Mouse (Mus musculus): ENCODE measurements around the gene Klhl32. TPM values are rescaled to one million over a fixed set of nuclear protein-coding genes. Genes with fewer than 3 reads are reported as not detected.

The Klhl32 gene
- total RNA-seq, 2 experiments from 2014 or later = 15.6 to 17.5 TPM

GRCm38 (mm10) chr4:24609085-24609484, 241.8 kb downstream of the Klhl32 start:
- H3K4me3 ChIP-seq = no peak overlapping the region
- DNase-seq (ENCODE audit: low spot score in 2 of 2) = no peak
- H3K27ac ChIP-seq = no peak overlapping the region
- no peak for TF ChIP-seq CTCF (conservative IDR thresholded peaks at IDR 0.05)

DNA sequence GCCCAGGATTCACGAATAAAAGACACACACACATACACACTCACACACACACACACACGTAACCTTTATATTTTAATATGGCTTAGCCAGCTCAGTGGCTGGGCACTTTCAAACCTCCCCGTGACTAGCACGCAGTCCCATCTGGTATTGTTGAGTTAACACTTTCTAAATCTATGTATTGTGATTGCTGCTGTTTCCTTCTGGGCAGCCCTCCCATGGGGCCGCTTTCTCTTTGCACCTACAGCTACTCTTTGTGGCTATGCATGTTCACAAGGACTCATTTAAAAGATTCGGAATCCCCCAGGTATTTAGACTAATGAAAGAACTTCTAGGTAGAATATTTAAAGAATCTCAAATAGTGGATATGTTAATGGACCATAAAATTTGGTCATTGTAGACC, 249.2 kb downstream of the Klhl32 start:
- no peak for DNase-seq (ENCODE audit: low spot score in 2 of 2)
- Histone ChIP-seq H3K27ac (no peak overlapping the region), H3K4me3 (no peak overlapping the region)
- no peak for TF ChIP-seq CTCF (conservative IDR thresholded peaks at IDR 0.05)

GRCm38 (mm10) chr4:24598637-24599036, 252.3 kb downstream of the Klhl32 start:
- DNase-seq (ENCODE audit: low spot score in 2 of 2) = no peak
- H3K4me3 ChIP-seq = no peak overlapping the region
- no peak for TF ChIP-seq CTCF (conservative IDR thresholded peaks at IDR 0.05)
- H3K27ac ChIP-seq = no peak overlapping the region

DNA sequence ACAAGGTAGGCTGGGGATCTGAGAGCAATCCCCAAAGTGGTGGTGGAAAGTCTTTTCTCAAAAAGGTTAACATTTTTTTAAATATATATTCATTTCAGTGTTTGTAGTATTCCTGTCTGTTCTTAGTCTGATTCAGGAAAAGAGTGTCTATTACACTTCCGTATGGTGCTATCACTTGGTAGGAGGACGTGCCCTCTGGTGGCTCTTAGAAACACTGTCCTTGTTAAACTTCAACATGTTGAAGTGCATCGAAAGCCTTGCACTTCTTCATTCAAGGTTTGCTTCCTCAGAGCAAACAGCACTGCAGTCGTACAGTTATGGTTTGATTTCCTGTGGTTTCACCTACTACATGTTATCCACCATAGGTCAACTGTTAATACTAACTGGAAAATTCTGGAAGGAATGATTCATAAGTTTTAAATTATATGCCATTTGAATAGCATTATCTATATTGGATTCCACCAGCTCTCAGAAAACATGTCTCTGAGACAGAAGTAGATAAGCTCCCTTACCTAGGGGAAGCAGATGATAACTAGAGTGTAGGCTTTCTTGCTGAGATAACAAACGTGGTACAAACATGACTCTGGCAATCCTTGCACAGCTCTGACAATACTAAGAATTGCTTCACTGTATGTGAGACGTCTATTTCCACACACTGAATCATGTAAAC, 253.8 kb downstream of the Klhl32 start:
- H3K4me3 ChIP-seq = no peak overlapping the region
- no peak for DNase-seq (ENCODE audit: low spot score in 2 of 2)
- H3K27ac ChIP-seq = no peak overlapping the region
- no peak for TF ChIP-seq CTCF (conservative IDR thresholded peaks at IDR 0.05)

DNA sequence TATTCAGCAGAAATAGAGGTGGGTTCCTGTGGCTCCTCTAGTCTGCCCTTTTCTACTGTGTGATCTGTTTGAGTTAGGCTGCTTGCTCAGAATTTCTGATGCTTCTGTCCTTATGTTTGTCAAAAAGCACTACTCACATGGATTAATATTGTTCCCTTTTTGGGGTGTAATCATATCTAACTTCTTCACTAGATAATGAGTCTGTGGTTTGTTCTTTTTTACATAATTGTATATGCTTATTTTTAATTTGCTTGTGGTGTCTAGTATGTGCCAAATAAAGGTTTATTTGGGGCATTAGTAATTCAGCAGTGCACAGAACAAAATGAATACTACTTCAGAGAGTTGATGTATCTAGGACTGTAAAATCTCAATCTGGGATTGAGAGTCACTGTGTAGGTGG, 256.1 kb downstream of the Klhl32 start:
- no peak for TF ChIP-seq CTCF (conservative IDR thresholded peaks at IDR 0.05)
- no peak for DNase-seq (ENCODE audit: low spot score in 2 of 2)
- Histone ChIP-seq H3K4me3 (no peak overlapping the region), H3K27ac (no peak overlapping the region)

GRCm38 (mm10) chr4:24583997-24584396, 266.9 kb downstream of the Klhl32 start:
- Histone ChIP-seq H3K4me3 (no peak overlapping the region), H3K27ac (no peak overlapping the region)
- no peak for TF ChIP-seq CTCF (conservative IDR thresholded peaks at IDR 0.05)
- no peak for DNase-seq (ENCODE audit: low spot score in 2 of 2)

GRCm38 (mm10) chr4:24582295-24582694, 268.6 kb downstream of the Klhl32 start:
- TF ChIP-seq CTCF (conservative IDR thresholded peaks at IDR 0.05) = no peak
- no peak overlapping the region for H3K27ac ChIP-seq
- no peak for DNase-seq (ENCODE audit: low spot score in 2 of 2)
- no peak overlapping the region for H3K4me3 ChIP-seq

DNA sequence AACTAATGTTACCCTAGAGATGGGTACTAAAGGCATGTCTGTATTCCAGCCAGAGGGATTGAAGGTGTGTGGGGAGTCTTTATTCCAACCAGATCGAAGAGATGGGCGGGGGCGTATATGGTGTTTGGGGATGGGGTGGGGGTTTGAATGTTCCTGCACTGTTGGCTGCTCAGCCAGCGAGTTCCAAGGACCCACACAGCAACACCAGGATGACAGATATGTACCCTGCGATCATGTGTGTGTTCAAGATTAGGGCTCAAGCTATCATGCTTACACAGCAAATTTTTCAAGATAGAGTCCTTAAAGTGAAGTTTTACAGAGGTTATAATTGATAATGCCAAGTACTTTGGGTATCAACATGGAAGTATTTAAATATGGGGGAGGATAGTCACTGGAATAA, 273.3 kb downstream of the Klhl32 start:
- no peak for TF ChIP-seq CTCF (conservative IDR thresholded peaks at IDR 0.05)
- Histone ChIP-seq H3K4me3 (no peak overlapping the region), H3K27ac (no peak overlapping the region)
- no peak for DNase-seq (ENCODE audit: low spot score in 2 of 2)

GRCm38 (mm10) chr4:24574276-24574675, 276.6 kb downstream of the Klhl32 start:
- peak; percentile 98 for TF ChIP-seq CTCF (conservative IDR thresholded peaks at IDR 0.05)
- DNase-seq (ENCODE audit: low spot score in 2 of 2) = peak; percentile 72 to 92
- Histone ChIP-seq H3K27ac (no peak overlapping the region), H3K4me3 (no peak overlapping the region)

DNA sequence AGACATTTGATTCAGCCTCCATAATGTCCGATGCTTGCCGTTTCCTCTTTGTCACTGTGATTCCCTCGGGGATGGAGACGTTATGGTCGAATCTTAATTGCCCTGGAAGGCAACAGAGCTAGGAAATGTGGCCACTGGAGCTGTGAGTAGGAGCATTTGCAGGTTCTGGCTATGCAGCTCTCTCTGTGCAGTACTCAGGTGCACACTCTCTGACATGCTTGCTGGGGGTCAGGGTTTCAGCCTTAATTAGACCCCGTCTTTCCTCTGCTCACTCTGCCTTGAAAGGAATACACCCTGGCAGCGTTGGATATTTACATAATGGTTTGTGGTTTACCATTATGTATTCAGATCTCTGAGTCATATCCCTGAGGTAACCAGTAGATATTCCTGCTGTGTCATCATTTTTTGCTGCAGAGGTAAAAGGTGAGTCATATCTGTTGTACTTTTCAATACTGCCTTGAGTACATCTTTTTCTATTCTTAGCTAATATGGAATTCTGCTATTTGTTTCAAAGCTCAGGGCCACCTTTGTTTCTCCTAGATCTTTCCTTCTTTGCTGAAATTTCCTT, 281.9 kb downstream of the Klhl32 start:
- DNase-seq (ENCODE audit: low spot score in 2 of 2) = no peak
- TF ChIP-seq CTCF (conservative IDR thresholded peaks at IDR 0.05) = no peak
- Histone ChIP-seq H3K4me3 (no peak overlapping the region), H3K27ac (no peak overlapping the region)

GRCm38 (mm10) chr4:24568026-24568425, 282.9 kb downstream of the Klhl32 start:
- H3K4me3 ChIP-seq = no peak overlapping the region
- DNase-seq (ENCODE audit: low spot score in 2 of 2) = no peak
- no peak overlapping the region for H3K27ac ChIP-seq
- no peak for TF ChIP-seq CTCF (conservative IDR thresholded peaks at IDR 0.05)

Other genes with a start within 250 kb of the Klhl32 start
- gene Ndufaf4, start 47.0 kb upstream of the Klhl32 start, total RNA-seq (2021) = 10 to 100 TPM; 39.5 to 41.3 TPM
- gene Gpr63, start 115.3 kb upstream of the Klhl32 start, total RNA-seq (2021) = 10 to 100 TPM; 39.3 to 42.4 TPM

Data from layer of hippocampus, adult 2 months (tissue).